In genomic region chr3:50076979-50077378, GRCm38 (mm10) we compare ENCODE assay signal across 7 mouse cellular contexts.
A peak's percentile ranks its signal among the peaks of the same experiment; 100 is the strongest.
DNase-seq lines count a peak whose midpoint lies in the region; ATAC-seq and TF ChIP-seq lines count a peak whose summit lies in the region.

No protein-coding gene starts in this region.

- no peaks in the 10 kb centered on the region for H3K36me3 ChIP-seq in lung, embryonic 14.5 days (ENCODE audit: insufficient read depth)

- no peaks in the 10 kb centered on the region for H3K9me3 ChIP-seq in lung, embryonic 14.5 days (ENCODE audit: low read depth, low read length)

- H3K4me2 ChIP-seq in lung, embryonic 14.5 days, result no peak overlapping the region

- DNase-seq in urinary bladder, adult 18-20 months (ENCODE audit: low spot score in 2 of 2), result peak; percentile 6 to 21
- DNase-seq in urinary bladder, postnatal 10 days (ENCODE audit: low spot score), result no peak
- DNase-seq in brain, embryonic 14.5 days (ENCODE audit: low read depth), result peak; percentile 78
- DNase-seq in forelimb bud, embryonic 11.5 days (ENCODE audit: low read depth, low spot score), result peak; percentile 90
- DNase-seq in layer of hippocampus, adult 11-12 months (ENCODE audit: low spot score), result peak; percentile 67
- DNase-seq in lung, embryonic 14.5 days, result peak; percentile 89
- DNase-seq in testis, postnatal 10 days (ENCODE audit: low spot score), result peak; percentile 71

- 17% methylated on average over 7 of the region's 7 CpGs for WGBS in lung, embryonic 14.5 days

- no peak overlapping the region for H3K4me3 ChIP-seq in lung, embryonic 14.5 days (ENCODE audit: low read depth, low read length)

- H3K27ac ChIP-seq in lung, embryonic 14.5 days (ENCODE audit: low read depth), result no peak overlapping the region

- H3K27me3 ChIP-seq in lung, embryonic 14.5 days (ENCODE audit: insufficient read depth, low read length), result no peaks in the 10 kb centered on the region

- no peak for ATAC-seq in lung, embryonic 14.5 days (ENCODE audit: insufficient read depth)

- peak; percentile 65; the same call in 1 of the 2 replicates for TF ChIP-seq CTCF in brain, embryonic 14.5 days (IDR thresholded peaks at IDR 0.05; ENCODE audit: borderline replicate concordance, extremely low read depth, insufficient read depth, insufficient read length)
- peak; percentile 81 for TF ChIP-seq CTCF in lung, embryonic 14.5 days (IDR thresholded peaks at IDR 0.05; ENCODE audit: low read depth)

- no peaks in the 10 kb centered on the region for H3K4me1 ChIP-seq in lung, embryonic 14.5 days (ENCODE audit: insufficient read depth)

- no peak overlapping the region for H3K9ac ChIP-seq in lung, embryonic 14.5 days

- TF ChIP-seq POLR2A in brain, embryonic 14.5 days (IDR thresholded peaks at IDR 0.05; ENCODE audit: borderline replicate concordance, extremely low read depth, insufficient read depth, insufficient read length, poor library complexity, severe bottlenecking), result no peak
